Comparison of ENCODE assay signal across 11 mouse cellular contexts in genomic region chr9:102692564-102693475, GRCm38 (mm10). TPM values are rescaled to one million over a fixed set of nuclear protein-coding genes. Genes with fewer than 3 reads are reported as not detected.
DNase-seq lines count a peak whose midpoint lies in the region; ATAC-seq and TF ChIP-seq lines count a peak whose summit lies in the region.
"Had no signal": no experiment of that assay in that cellular context is flagged by ENCODE, and none has a peak within 500 bp of the region (broad histone marks: within the 10 kb centered on the region; RNA-seq: fewer than 3 reads in every experiment).

No protein-coding gene starts in this region.

- H3K27ac ChIP-seq in hindbrain, embryonic 12.5 days = peak overlapping the region; percentile 94
- H3K27ac ChIP-seq in hindbrain, embryonic 14.5 days = no peak overlapping the region
- H3K27ac ChIP-seq in ES-E14 (ENCODE audit: insufficient read depth, low read depth, low read length, poor library complexity, severe bottlenecking) = peak overlapping the region; percentile 41
- H3K27ac ChIP-seq in limb, embryonic 13.5 days = peak overlapping the region; percentile 61; the same call in 1 of the 2 replicates
- H3K27ac ChIP-seq: macrophage had no signal

- H3K4me2 ChIP-seq in hindbrain, embryonic 12.5 days (replicated peaks) = no peak overlapping the region
- no peak overlapping the region for H3K4me2 ChIP-seq in hindbrain, embryonic 14.5 days (replicated peaks)
- 0 out of 2 replicates have a peak overlapping the region, but pooled peaks have one; percentile 7 for H3K4me2 ChIP-seq in limb, embryonic 13.5 days (replicated peaks)

- H3K4me3 ChIP-seq in hindbrain, embryonic 12.5 days = no peak overlapping the region
- H3K4me3 ChIP-seq in hindbrain, embryonic 14.5 days (replicated peaks; ENCODE audit: low read length) = no peak overlapping the region
- no peak overlapping the region for H3K4me3 ChIP-seq in ES-E14 (ENCODE audit: insufficient read depth in 1 of 2, low read depth in 1 of 2, low read length in 2 of 2, poor library complexity in 1 of 2, severe bottlenecking in 1 of 2)
- H3K4me3 ChIP-seq in limb, embryonic 13.5 days = no peak overlapping the region

- H3K27me3 ChIP-seq in hindbrain, embryonic 12.5 days = no peaks in the 10 kb centered on the region
- no peaks in the 10 kb centered on the region for H3K27me3 ChIP-seq in hindbrain, embryonic 14.5 days (ENCODE audit: control insufficient read depth, insufficient read depth, low read length)
- H3K27me3 ChIP-seq in limb, embryonic 13.5 days = 0 out of 2 replicates have a peak, but pooled peaks cover 4% of the 10 kb centered on the region
- H3K27me3 ChIP-seq: Patski had no signal

- H3K9ac ChIP-seq in hindbrain, embryonic 12.5 days = no peak overlapping the region
- no peak overlapping the region for H3K9ac ChIP-seq in hindbrain, embryonic 14.5 days
- peak overlapping the region; percentile 38; the same call in 1 of the 2 replicates for H3K9ac ChIP-seq in ES-E14 (ENCODE audit: insufficient read depth, low read depth, low read length, poor library complexity, severe bottlenecking)
- H3K9ac ChIP-seq in limb, embryonic 13.5 days = no peak overlapping the region

- no peak for ATAC-seq in hindbrain, embryonic 12.5 days (ENCODE audit: low FRiP score)
- no peak for ATAC-seq in hindbrain, embryonic 14.5 days (ENCODE audit: low FRiP score)
- peak; percentile 66 for ATAC-seq in limb, embryonic 13.5 days (ENCODE audit: low FRiP score, low read depth)
- ATAC-seq: Patski had no signal

- peaks cover 35% of the 10 kb centered on the region for H3K4me1 ChIP-seq in hindbrain, embryonic 12.5 days
- H3K4me1 ChIP-seq in hindbrain, embryonic 14.5 days (replicated peaks; ENCODE audit: control insufficient read depth, insufficient read depth, low read length) = peaks cover 34% of the 10 kb centered on the region
- H3K4me1 ChIP-seq in ES-E14 (ENCODE audit: control insufficient read depth in 2 of 2, insufficient read depth in 2 of 2, low read length in 2 of 2, poor library complexity in 1 of 2) = peaks cover 14 to 22% of the 10 kb centered on the region in 2 experiments
- H3K4me1 ChIP-seq in limb, embryonic 13.5 days = peaks cover 55% of the 10 kb centered on the region

- WGBS in hindbrain, embryonic 12.5 days = 47% methylated on average over 9 of the region's 9 CpGs
- 49% methylated on average over 9 of the region's 9 CpGs for WGBS in hindbrain, embryonic 14.5 days
- 30% methylated on average over 9 of the region's 9 CpGs for WGBS in limb, embryonic 13.5 days

- no peak for DNase-seq in hindbrain, embryonic 14.5 days (ENCODE audit: low spot score)
- DNase-seq in ES-E14 (ENCODE audit: low read depth, low spot score) = peak; percentile 40
- peak; percentile 44 for DNase-seq in gastrocnemius, postnatal 10 days
- DNase-seq in layer of hippocampus, adult 18-20 months (ENCODE audit: low spot score in 2 of 2) = no peak
- DNase-seq in embryo, embryonic 11 days = no peak
- no peak for DNase-seq in adrenal gland, postnatal 4 days (ENCODE audit: low spot score in 2 of 2)
- DNase-seq: cerebellum, postnatal 25 days had no signal

- H3K36me3 ChIP-seq in hindbrain, embryonic 12.5 days = no peaks in the 10 kb centered on the region
- H3K36me3 ChIP-seq in hindbrain, embryonic 14.5 days (replicated peaks; ENCODE audit: control insufficient read depth, insufficient read depth) = no peaks in the 10 kb centered on the region
- no peaks in the 10 kb centered on the region for H3K36me3 ChIP-seq in ES-E14 (ENCODE audit: control insufficient read depth, insufficient read depth, low read length, poor library complexity, severe bottlenecking)
- H3K36me3 ChIP-seq in limb, embryonic 13.5 days = no peaks in the 10 kb centered on the region

- in situ Hi-C loops in ES-E14 (cut with MboI; ENCODE audit: low sequenced_read_pairs in 2 of 2, unreplicated experiment in 2 of 2) = no loop called here

- H3K9me3 ChIP-seq in hindbrain, embryonic 12.5 days (replicated peaks) = no peaks in the 10 kb centered on the region
- H3K9me3 ChIP-seq in hindbrain, embryonic 14.5 days (ENCODE audit: control insufficient read depth, low read length) = no peaks in the 10 kb centered on the region
- no peaks in the 10 kb centered on the region for H3K9me3 ChIP-seq in ES-E14 (ENCODE audit: control insufficient read depth, insufficient read depth, low read depth, low read length)
- no peaks in the 10 kb centered on the region for H3K9me3 ChIP-seq in limb, embryonic 13.5 days

TF ChIP-seq in ES-E14, 5 proteins besides CTCF, POLR2A, EP300 and RAD21:
- TF ChIP-seq CHD2 (IDR thresholded peaks at IDR 0.05; ENCODE audit: low read depth, low read length) (0 out of 2 replicates have a peak, but pooled peaks have one; percentile 39), HCFC1 (IDR thresholded peaks at IDR 0.05; ENCODE audit: borderline replicate concordance, insufficient read depth, low read length) (no peak)

RNA-seq across cellular contexts. Expression of gene Amotl2, which starts 23.7 kb away (rescaled TPM):
- polyA plus RNA-seq in hindbrain, embryonic 12.5 days (2016; fragmentation: Nextera tagmentation; extraction: Ambion mirVana) = 109 and 110 TPM in 2 replicates
- 54.1 and 56.8 TPM in 2 replicates for polyA plus RNA-seq in hindbrain, embryonic 14.5 days (2014; fragmentation: Nextera tagmentation; extraction: Ambion mirVana)
- 103 and 161 TPM in 2 replicates for total RNA-seq in ES-E14 (2012; rRNA removed)
- total RNA-seq in gastrocnemius, postnatal 10 days (2021) = 10 to 100 TPM; 32.9 to 43.7 TPM
- polyA plus RNA-seq in limb, embryonic 13.5 days (2015; fragmentation: Nextera tagmentation; extraction: Ambion mirVana) = 66.8 and 71.3 TPM in 2 replicates
- total RNA-seq in layer of hippocampus, adult 18-20 months (2021) = 10 to 100 TPM; 19.2 to 20.5 TPM
- 10 to 100 TPM; 80.9 to 94.5 TPM for total RNA-seq in adrenal gland, postnatal 4 days (2021)

Comparison
In these comparisons a context has a peak if more than half of its experiments do, and no peak if none do; other contexts are left out.
1. DNase-seq: peak in ES-E14 (single experiment) and gastrocnemius, postnatal 10 days (single experiment); none in hindbrain, embryonic 14.5 days (single experiment), layer of hippocampus, adult 18-20 months (0 of 2), embryo, embryonic 11 days (single experiment) and adrenal gland, postnatal 4 days (0 of 2).